Mouse (Mus musculus): ENCODE results near the gene Fam163a.
"Not testable (repeated sequence)": the region's sequence is repeated elsewhere in the genome, so short reads cannot be mapped to it uniquely, and the experiment has no call there.

DNA sequence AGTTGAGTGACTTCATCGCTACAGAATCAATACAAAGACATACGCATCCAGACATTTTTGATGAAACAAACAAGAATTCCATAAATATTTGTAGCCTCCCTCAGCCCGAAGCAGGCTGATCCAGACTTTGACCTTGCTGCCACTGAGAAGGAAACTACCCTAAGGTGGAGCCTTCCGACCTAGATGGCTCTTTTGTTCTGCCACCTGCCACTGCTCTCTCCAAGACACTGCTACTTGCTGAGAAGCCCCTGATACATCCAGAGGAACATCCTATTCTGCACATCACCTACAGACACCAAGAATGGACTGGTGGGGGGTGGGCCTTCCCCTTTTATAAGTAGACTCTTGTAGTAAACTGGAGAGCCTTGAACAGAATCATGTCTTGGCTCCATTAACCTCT, 46.3 kb upstream of the Fam163a start:
- not testable (repeated sequence) for TF ChIP-seq CTCF (IDR thresholded peaks at IDR 0.05; ENCODE audit: low read depth, low read length); POLR2A (IDR thresholded peaks at IDR 0.05; ENCODE audit: extremely low read depth, insufficient read depth, low read length)
